Mouse (Mus musculus) bone marrow, adult 2 months (tissue): Measurements from ENCODE around the gene Gjb6. TPM values are rescaled to one million over a fixed set of nuclear protein-coding genes. Genes with fewer than 3 reads are reported as not detected.
A peak's percentile ranks its signal among the peaks of the same experiment; 100 is the strongest.

Experiments
- H3K27ac ChIP-seq: fragments of 200-500 bp; 2 replicates; pipeline ENCODE4 v1.5.1; 2012; ENCODE audit warnings: low read depth, mild to moderate bottlenecking, control low read depth, inconsistent platforms, low read length; ENCODE audit not compliant: control insufficient read depth, poor library complexity, insufficient read depth
- H3K4me1 ChIP-seq: fragments of 200-500 bp; 2 replicates; pipeline ENCODE4 v1.6.1; 2011; ENCODE audit warnings: low read length; ENCODE audit not compliant: control insufficient read depth, insufficient read depth
- H3K4me3 ChIP-seq: fragments of 200-500 bp; replicated peaks from 2 replicates; pipeline ENCODE3; 2011; ENCODE audit warnings: mild to moderate bottlenecking, low read depth, low read length, control low read depth; ENCODE audit not compliant: control insufficient read depth
- CTCF ChIP-seq: fragments of 200-500 bp; IDR thresholded peaks from 2 replicates; pipeline ENCODE4 v1.5.1; 2011; ENCODE audit warnings: low read length, control low read depth; ENCODE audit not compliant: control insufficient read depth, insufficient read depth
- POLR2A ChIP-seq: fragments of 200-500 bp; IDR thresholded peaks from 2 replicates; pipeline ENCODE4 v1.6.1; 2011; ENCODE audit warnings: low read depth, mild to moderate bottlenecking, control low read depth, low read length, borderline replicate concordance; ENCODE audit not compliant: control insufficient read depth
- WGBS: fragments of 180-500 bp; shearing (Covaris S2); methylation state at CpG from one replicate; pipeline ENCODE4 v1.1.7; 2018; 5-methylcytosine and 5-hydroxymethylcytosine counted together
- polyA plus RNA-seq: library from polyadenylated mRNA; stranded (reverse); fragments of >200 nt; gene quantifications from 2 replicates; pipeline ENCODE4 v1.2.4, GENCODE M21; 2011; ENCODE audit warnings: low replicate concordance; ENCODE audit not compliant: missing spikeins, insufficient read depth, insufficient read length

Gjb6 gene
- polyA plus RNA-seq, 1 experiment: not detected

DNA sequence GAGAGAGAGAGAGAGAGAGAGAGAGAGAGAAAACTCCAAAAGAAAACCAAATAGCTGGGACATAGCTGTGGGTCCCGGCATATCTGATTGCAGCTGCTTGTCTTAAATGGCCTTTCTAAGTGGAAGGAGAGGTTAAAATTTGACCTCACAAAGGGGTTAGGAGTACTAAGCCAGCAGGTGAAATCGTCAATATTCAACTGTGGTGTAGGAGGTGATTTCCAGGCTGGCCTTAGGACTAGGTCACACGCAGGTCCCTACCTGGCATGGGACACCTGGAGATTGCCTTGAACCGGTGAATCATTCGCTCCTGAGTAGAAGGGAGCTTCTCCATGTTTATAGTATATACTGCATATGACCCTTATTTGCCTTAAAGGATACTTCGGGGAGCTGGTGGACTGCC, 30.3 kb downstream of the Gjb6 start:
- H3K27ac ChIP-seq: no peak overlapping the region
- 79% methylated on average over 6 of the region's 6 CpGs for WGBS
- H3K4me1 ChIP-seq: no peaks in the 10 kb centered on the region; the same call in 1 of the 2 replicates
- TF ChIP-seq CTCF (no peak), POLR2A (no peak)
- no peak overlapping the region for H3K4me3 ChIP-seq

DNA sequence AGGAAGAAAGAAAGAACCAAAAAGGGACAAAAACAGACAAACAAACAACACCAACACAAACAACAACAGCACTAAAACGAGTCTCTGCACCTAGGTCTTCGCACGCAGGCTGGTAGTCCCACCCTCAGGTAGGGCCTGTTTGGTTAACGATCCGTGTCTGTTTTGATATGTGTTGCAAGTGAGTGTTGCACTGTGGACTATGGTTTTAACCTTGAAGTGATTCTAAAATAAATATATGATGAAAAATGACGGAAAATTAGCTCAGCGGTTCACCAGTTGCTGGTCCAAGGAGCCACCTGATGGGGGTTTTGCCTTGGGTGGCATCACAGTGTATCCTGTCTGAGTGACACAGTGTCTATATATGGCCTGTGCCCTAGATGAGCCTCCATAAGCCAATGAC, 31.8 kb downstream of the Gjb6 start:
- WGBS: 76% methylated on average over 7 of the region's 7 CpGs
- Histone ChIP-seq H3K4me1 (no peaks in the 10 kb centered on the region; the same call in 1 of the 2 replicates), H3K27ac (no peak overlapping the region), H3K4me3 (no peak overlapping the region)
- TF ChIP-seq CTCF (no peak), POLR2A (no peak)

DNA sequence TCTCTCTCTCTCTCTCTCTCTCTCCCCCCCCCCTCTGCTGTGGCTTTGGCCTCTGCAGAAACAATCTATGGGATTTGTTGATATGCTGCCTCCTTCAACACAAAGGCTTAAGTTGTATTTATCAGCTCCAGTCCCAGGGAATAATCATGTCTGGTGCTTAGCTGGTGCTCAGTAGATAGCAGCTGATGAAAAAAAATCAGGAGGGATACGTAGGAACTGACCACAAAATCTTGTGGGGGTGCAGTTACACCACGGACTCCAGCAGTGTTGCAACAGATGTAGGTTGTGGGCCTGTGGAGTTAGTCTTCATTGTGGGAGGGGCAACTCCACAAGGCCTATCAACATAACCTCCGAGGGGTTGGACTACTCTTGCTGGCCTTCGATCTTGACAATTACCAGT, 37.6 kb downstream of the Gjb6 start:
- no peak for TF ChIP-seq CTCF
- TF ChIP-seq POLR2A: no peak
- H3K4me3 ChIP-seq: no peak overlapping the region
- H3K27ac ChIP-seq: no peak overlapping the region
- H3K4me1 ChIP-seq: no peaks in the 10 kb centered on the region; the same call in 1 of the 2 replicates
- WGBS: 36% methylated on average over 4 of the region's 4 CpGs

DNA sequence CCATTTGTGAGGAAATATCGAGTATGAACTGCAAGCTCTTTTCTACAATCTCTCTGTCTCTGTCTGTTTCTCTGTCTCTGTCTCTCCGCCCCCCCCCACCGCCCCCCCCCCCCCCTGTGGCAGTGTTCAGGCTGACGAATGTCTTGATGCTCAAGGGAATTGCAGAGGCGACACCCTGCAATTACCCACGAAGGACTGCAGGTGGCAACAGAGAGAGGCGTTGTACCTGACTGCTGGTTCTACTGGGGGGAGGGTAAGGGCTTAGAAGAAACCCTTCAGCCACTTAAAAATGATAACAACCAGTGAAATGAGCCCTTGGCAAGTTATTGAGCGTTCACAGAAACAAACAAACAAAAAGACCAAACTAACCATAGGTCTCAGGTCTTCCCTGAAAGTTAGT, 40.4 kb downstream of the Gjb6 start:
- TF ChIP-seq POLR2A (no peak), CTCF (peak; percentile 47)
- WGBS: 6% methylated on average over 7 of the region's 8 CpGs
- H3K4me3 ChIP-seq: no peak overlapping the region
- no peak overlapping the region for H3K27ac ChIP-seq
- no peaks in the 10 kb centered on the region; the same call in 1 of the 2 replicates for H3K4me1 ChIP-seq

- 58% methylated on average over 2 of the region's 2 CpGs for WGBS
- TF ChIP-seq POLR2A (no peak), CTCF (no peak)
- no peak overlapping the region for H3K27ac ChIP-seq
- no peak overlapping the region for H3K4me3 ChIP-seq
- no peaks in the 10 kb centered on the region for H3K4me1 ChIP-seq
Measured at GRCm38 (mm10) chr14:57090001-57090400, 43.4 kb downstream of the Gjb6 start.

DNA sequence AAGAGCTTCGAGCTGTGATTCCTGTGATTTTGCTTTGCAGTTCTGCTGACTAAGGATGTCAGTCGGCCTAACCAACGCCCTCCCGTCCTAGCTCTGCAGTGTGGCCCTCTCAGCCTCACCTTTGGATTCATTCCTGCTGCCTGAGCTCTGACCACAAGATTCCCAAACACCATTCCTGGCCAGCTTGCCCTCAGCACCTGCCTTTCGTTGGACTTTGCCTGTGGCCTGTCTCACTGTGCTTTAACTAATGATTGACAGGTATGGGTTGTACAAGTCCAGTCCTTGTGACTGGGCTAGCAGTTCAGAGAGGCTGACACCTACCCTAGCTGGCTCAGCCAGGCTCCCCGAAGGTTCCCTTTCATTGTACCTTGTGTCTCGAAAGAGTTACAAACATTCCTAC, 44.3 kb downstream of the Gjb6 start:
- H3K4me3 ChIP-seq: no peak overlapping the region
- no peak overlapping the region for H3K27ac ChIP-seq
- TF ChIP-seq CTCF: no peak
- no peak for TF ChIP-seq POLR2A
- WGBS: 86% methylated on average over 7 of the region's 7 CpGs
- H3K4me1 ChIP-seq: no peaks in the 10 kb centered on the region

DNA sequence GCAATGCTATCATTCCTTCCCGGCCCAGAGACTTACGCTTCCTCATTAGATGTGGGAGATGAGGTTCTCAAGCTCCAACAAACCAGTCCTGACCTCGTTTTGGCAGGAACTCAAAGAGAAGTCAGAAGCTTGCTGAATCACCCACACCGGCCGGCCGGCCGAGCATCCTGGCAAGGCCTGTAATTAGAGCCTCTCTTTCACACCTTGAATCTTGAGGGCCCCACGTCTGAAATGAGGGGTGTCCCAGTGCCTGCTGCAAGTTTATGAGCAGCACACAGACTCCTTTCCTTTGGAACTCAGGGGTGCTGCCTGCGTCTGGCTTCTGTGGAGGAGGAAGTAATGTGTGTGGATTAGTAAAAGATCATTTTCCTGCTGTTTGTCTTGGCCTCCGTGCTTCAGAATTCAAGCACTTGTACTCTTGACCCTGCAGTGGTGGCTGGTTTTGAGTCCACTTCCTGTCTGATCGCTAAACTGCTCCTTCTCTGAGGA, 49.2 kb downstream of the Gjb6 start:
- H3K27ac ChIP-seq: no peak overlapping the region
- WGBS: 7% methylated on average over 11 of the region's 11 CpGs

GRCm38 (mm10) chr14:57082863-57083262, 50.5 kb downstream of the Gjb6 start:
- WGBS: 80% methylated on average over 1 of the region's 1 CpGs

More for the DNA sequence above, 49.2 kb downstream of the Gjb6 start:
- Histone ChIP-seq H3K4me3 (no peak overlapping the region), H3K4me1 (no peaks in the 10 kb centered on the region)
- TF ChIP-seq CTCF (no peak), POLR2A (no peak)

GRCm38 (mm10) chr14:57075537-57075936, 57.9 kb downstream of the Gjb6 start:
- WGBS: 70% methylated on average over 6 of the region's 6 CpGs
- TF ChIP-seq CTCF (no peak), POLR2A (no peak)

More at GRCm38 (mm10) chr14:57082863-57083262, 50.5 kb downstream of the Gjb6 start:
- Histone ChIP-seq H3K4me3 (no peak overlapping the region), H3K27ac (no peak overlapping the region), H3K4me1 (no peaks in the 10 kb centered on the region)
- TF ChIP-seq CTCF (no peak), POLR2A (no peak)

More at GRCm38 (mm10) chr14:57075537-57075936, 57.9 kb downstream of the Gjb6 start:
- Histone ChIP-seq H3K4me3 (no peak overlapping the region), H3K4me1 (no peaks in the 10 kb centered on the region), H3K27ac (no peak overlapping the region)

Other genes with a start within 250 kb of the Gjb6 start
- 10.1 and 15.5 TPM in 2 replicates for gene Zmym2, start 247.0 kb downstream of the Gjb6 start, polyA plus RNA-seq
- not detected in 2 replicates for gene Gja3, start 75.5 kb downstream of the Gjb6 start, polyA plus RNA-seq
- 1.0 TPM in 1 of 2 replicates, not detected in the other for gene Gjb2, start 28.9 kb downstream of the Gjb6 start, polyA plus RNA-seq
- gene Gm4491, start 17.7 kb downstream of the Gjb6 start, polyA plus RNA-seq: not detected in 2 replicates